Mouse (Mus musculus) spleen, adult 2 months (tissue): ENCODE results near the gene Ptpa.

Experiments used
- CTCF ChIP-seq: fragments of 200-500 bp; IDR thresholded peaks from 2 replicates; pipeline ENCODE4 v1.5.1; 2011; ENCODE audit warnings: mild to moderate bottlenecking, inconsistent platforms; ENCODE audit not compliant: insufficient read depth, insufficient read length, insufficient replicate concordance; ENCODE audit errors: extremely low read depth
- POLR2A ChIP-seq: fragments of 200-500 bp; IDR thresholded peaks from 2 replicates; pipeline ENCODE4 v1.6.1; 2011; ENCODE audit warnings: low read depth, low read length, inconsistent platforms

GRCm38 (mm10) chr2:30392114-30392576 lies 23.7 kb upstream of the Ptpa start, which contains the start of gene Dolpp1:
- TF ChIP-seq CTCF (no peak), POLR2A (peak; percentile 56)
